Mouse (Mus musculus) erythroblast, embryonic 14.5 days (primary cell): ENCODE measurements around the gene Pitpnc1.

ENCODE experiments used
- GATA1 ChIP-seq: IDR thresholded peaks from 2 replicates; pipeline ENCODE4 v1.6.1; 2012; ENCODE audit warnings: low read length, inconsistent platforms, mixed read lengths
- TAL1 ChIP-seq: IDR thresholded peaks from 3 replicates; pipeline ENCODE4 v1.6.1; 2012; ENCODE audit warnings: low read length, inconsistent platforms, mixed read lengths

- TF ChIP-seq GATA1 (no peak), TAL1 (no peak)
Observed at GRCm38 (mm10) chr11:107159034-107159433, 311.5 kb downstream of the Pitpnc1 start.
